Mouse (Mus musculus) kidney, adult 2 months (tissue): ENCODE measurements around the gene Arl15.

ENCODE experiments used
- CTCF ChIP-seq: fragments of 200-500 bp; conservative IDR thresholded peaks from 2 replicates; pipeline ENCODE4 v1.5.1; 2011; ENCODE audit warnings: low read depth, mild to moderate bottlenecking, control low read depth, low read length, moderate library complexity, mixed read lengths; ENCODE audit not compliant: insufficient read depth, insufficient read length
- POLR2A ChIP-seq: fragments of 200-500 bp; IDR thresholded peaks from one replicate; pipeline ENCODE4 v1.6.1; 2011; ENCODE audit warnings: low read depth, low read length, control low read depth

DNA sequence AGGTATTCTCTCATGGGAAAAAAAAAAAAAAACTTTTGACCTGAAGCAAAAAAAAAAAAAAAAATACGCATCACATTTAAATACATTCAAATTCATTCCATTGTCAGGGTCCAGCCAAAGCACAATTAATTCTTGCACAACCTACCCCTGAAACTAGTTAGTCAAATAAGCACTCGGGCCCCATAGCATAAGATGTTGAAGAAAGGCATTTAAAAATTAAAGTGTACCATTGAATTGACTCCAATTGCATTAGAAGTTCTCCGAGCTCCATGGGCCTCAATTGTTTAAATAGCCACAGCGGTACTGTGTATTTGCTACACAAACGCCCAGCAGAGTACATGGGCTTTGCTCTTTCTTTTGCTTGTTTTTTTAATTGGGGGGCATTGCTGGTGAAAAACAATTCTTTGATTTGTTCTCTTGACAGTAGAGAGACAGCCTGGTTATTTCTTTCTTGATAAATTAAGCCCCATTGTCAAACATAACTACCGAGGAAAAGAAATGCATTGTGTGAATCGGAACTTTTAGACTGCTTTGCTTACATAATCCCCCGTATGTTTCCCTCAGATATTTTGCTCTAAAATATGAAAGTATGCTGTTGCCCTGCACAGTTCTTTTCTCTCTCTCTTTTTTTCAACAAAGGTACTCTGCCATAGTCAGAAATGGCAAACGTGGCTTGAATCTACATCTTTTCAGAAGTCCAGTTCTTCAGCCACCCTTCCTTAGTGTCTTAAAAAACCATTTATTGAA, 201.4 kb downstream of the Arl15 start:
- TF ChIP-seq CTCF (no peak), POLR2A (no peak)
